Mouse (Mus musculus) hindbrain, postnatal 0 days (tissue): Measurements from ENCODE around the gene Spaar. TPM values are rescaled to one million over a fixed set of nuclear protein-coding genes. Genes with fewer than 3 reads are reported as not detected.
A peak's percentile ranks its signal among the peaks of the same experiment; 100 is the strongest.

Experiments
- ATAC-seq: fragments of 200-750 bp; cut with Nextera tagmentation; 2 replicates; pipeline ENCODE4 v1.8.0; 2017; ENCODE audit warnings: mild to moderate bottlenecking, moderate TSS enrichment, moderate library complexity
- DNase-seq: peaks from one replicate; pipeline ENCODE4 v3.0.0-alpha.2; 2015; ENCODE audit warnings: low spot score
- H3K27ac ChIP-seq: fragments of 300-500 bp; sonication (generic); 2 replicates; pipeline ENCODE4 v1.5.1; 2014; ENCODE audit warnings: mild to moderate bottlenecking
- H3K27me3 ChIP-seq: fragments of 300-500 bp; sonication (generic); 2 replicates; pipeline ENCODE4 v1.6.1; 2014; ENCODE audit warnings: low read length, mixed read lengths; ENCODE audit not compliant: insufficient read depth
- H3K36me3 ChIP-seq: fragments of 300-500 bp; sonication (generic); 2 replicates; pipeline ENCODE4 v1.6.1; 2014; ENCODE audit warnings: low read length, mixed read lengths; ENCODE audit not compliant: insufficient read depth
- H3K4me1 ChIP-seq: fragments of 300-500 bp; sonication (generic); 2 replicates; pipeline ENCODE4 v1.6.1; 2014; ENCODE audit warnings: antibody characterized with exemption, low read length, mixed read lengths; ENCODE audit not compliant: insufficient read depth
- H3K4me2 ChIP-seq: fragments of 300-500 bp; sonication (generic); 2 replicates; pipeline ENCODE4 v1.6.1; 2014; ENCODE audit warnings: low read depth, mild to moderate bottlenecking, low read length, moderate library complexity, mixed read lengths
- H3K4me3 ChIP-seq: fragments of 300-500 bp; sonication (generic); 2 replicates; pipeline ENCODE4 v1.5.1; 2014; ENCODE audit warnings: low read length
- H3K9ac ChIP-seq: fragments of 300-500 bp; sonication (generic); replicated peaks from 2 replicates; pipeline ENCODE4 v1.6.1; 2014; ENCODE audit warnings: mild to moderate bottlenecking, low read length, moderate library complexity, mixed read lengths
- H3K9me3 ChIP-seq: fragments of 300-500 bp; sonication (generic); 2 replicates; pipeline ENCODE4 v1.6.1; 2016; ENCODE audit warnings: low read length, mixed read lengths
- CTCF ChIP-seq: IDR thresholded peaks from 2 replicates; pipeline ENCODE4 v1.5.1; 2016; ENCODE audit warnings: antibody characterized with exemption, control low read depth, low read depth
- WGBS: fragments of 180-500 bp; shearing (Covaris S2); extraction: QIAGEN DNeasy Blood & Tissue Kit; methylation state at CpG from one replicate; pipeline ENCODE4 v1.1.7; 2014; 5-methylcytosine and 5-hydroxymethylcytosine counted together
- polyA plus RNA-seq: library from polyadenylated mRNA; unstranded; fragments of >200 nt; fragmentation: Nextera tagmentation; extraction: Ambion mirVana; gene quantifications from 2 replicates; pipeline ENCODE4 v1.2.1, GENCODE M21; 2015
- total RNA-seq: library from RNA; depleted of rRNA; stranded (reverse); fragments of >200 nt; gene quantifications from 2 replicates; pipeline ENCODE4 v1.2.3, GENCODE M21; 2014

Gene Spaar
- total and polyA plus RNA-seq, 2 experiments from 2014 or later, result 0.08 to 0.10 TPM

DNA sequence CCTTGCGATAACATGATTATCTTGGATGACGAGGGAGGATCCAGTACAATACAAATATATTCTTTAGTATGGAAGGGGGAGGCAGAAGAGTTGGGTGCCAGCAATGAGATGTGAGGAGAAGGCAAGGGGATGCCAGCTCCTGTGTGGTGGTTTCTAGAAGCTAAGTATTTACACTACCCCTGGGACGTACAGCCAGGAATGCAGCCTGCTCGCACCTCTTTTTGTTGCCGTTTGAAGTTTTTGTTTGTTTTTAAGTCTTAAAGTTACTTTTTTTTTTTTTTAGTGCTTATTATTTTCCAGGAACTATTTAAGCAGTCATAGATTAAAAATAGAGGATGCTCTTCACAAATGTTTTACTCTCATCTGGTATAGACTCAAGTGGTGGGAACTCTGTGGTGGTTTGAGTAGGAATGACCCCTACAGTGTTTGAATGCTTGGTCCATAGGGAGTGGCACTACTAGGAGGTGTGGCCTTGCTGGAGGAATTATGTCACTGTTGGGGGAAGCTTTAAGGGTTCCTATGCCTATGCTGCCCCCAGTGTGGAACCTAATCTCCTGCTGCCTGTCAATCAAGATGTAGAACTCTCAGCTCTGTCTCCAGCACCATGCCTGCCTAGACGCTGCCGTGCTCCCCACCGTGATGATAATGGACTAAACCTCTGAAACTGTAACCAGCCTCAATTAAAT, 9.3 kb downstream of the Spaar start:
- Histone ChIP-seq H3K4me3 (no peak overlapping the region), H3K36me3 (no peaks in the 10 kb centered on the region), H3K9me3 (no peaks in the 10 kb centered on the region), H3K9ac (no peak overlapping the region), H3K27me3 (no peaks in the 10 kb centered on the region), H3K4me1 (no peaks in the 10 kb centered on the region), H3K27ac (no peak overlapping the region), H3K4me2 (no peak overlapping the region)
- 75% methylated on average over 8 of the region's 8 CpGs for WGBS
- DNase-seq (no peak), ATAC-seq (no peak)
- TF ChIP-seq CTCF, result no peak

DNA sequence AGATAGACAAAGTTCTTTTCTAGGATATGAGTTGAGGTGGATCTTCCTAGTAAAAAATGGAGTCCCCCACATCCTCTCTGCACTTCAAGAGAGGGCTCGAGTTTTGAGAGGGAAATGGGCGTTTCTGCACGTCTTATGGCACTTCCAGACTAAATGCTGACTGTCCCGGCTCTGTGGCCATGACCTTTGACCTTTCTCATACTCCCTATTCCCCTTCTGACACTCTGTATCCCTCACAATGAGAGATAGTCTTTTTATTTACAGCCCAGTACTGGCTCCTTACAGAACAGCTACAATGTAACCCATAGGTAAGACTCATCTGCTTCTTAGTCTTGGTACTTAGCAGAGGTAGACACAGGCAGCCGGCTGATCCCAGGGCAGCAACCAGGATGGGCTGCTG, 11.7 kb downstream of the Spaar start:
- DNase-seq, result no peak
- WGBS, result 64% methylated on average over 5 of the region's 5 CpGs
- no peak for TF ChIP-seq CTCF

DNA sequence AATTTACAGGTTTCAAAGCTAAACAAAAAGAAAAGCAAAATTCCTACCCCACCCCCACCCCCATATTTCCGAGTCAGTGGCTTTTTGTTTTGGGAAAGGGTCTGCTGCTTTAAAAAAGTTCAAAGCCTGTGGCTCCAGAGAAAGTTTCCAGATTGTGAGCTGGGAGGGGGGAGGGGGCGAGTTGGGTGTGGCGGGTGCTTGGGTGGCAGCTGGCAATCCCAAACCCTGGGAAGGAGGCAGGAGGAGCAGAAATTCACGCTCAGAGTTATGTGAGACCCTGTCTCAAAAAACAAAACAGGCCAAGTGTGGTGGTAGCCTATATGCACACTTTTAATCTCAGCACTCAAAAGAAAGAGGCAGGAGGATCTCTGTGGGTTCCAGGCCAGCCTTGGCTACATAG, 12.8 kb downstream of the Spaar start:
- H3K4me1 ChIP-seq, result no peaks in the 10 kb centered on the region
- H3K9ac ChIP-seq, result no peak overlapping the region
- H3K36me3 ChIP-seq, result no peaks in the 10 kb centered on the region
- no peak for TF ChIP-seq CTCF
- no peaks in the 10 kb centered on the region for H3K27me3 ChIP-seq
- H3K4me3 ChIP-seq, result no peak overlapping the region
- WGBS, result 34% methylated on average over 4 of the region's 4 CpGs
- ATAC-seq (no peak), DNase-seq (no peak)
- H3K27ac ChIP-seq, result no peak overlapping the region
- no peak overlapping the region for H3K4me2 ChIP-seq
- H3K9me3 ChIP-seq, result no peaks in the 10 kb centered on the region

More for the DNA sequence above, 11.7 kb downstream of the Spaar start:
- Histone ChIP-seq H3K4me2 (no peak overlapping the region), H3K9ac (no peak overlapping the region), H3K9me3 (no peaks in the 10 kb centered on the region), H3K4me1 (no peaks in the 10 kb centered on the region), H3K27me3 (no peaks in the 10 kb centered on the region), H3K4me3 (no peak overlapping the region), H3K36me3 (no peaks in the 10 kb centered on the region), H3K27ac (no peak overlapping the region)
- ATAC-seq, result no peak

DNA sequence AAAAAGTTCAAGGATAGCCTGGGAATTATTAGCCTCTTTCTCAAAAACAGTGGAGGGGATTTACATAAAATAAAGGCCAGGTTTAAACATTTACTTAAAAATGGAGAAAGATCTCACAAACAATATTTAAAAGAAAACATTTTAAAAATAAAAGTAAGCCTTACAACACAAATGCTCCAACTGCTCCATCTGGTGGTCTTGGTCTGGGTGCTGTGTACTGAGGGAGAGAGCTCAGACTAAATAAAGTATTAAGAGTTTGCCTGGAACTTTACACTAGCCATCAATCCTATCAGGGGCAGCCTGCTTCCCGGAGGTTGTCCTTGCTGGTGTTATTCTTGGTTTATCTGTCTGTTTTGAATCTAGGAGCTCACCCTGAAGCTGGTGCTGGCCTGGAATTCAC, 13.3 kb downstream of the Spaar start:
- Histone ChIP-seq H3K4me2 (no peak overlapping the region), H3K4me1 (no peaks in the 10 kb centered on the region), H3K36me3 (no peaks in the 10 kb centered on the region), H3K9me3 (no peaks in the 10 kb centered on the region), H3K27me3 (no peaks in the 10 kb centered on the region), H3K27ac (no peak overlapping the region), H3K4me3 (no peak overlapping the region), H3K9ac (no peak overlapping the region)
- ATAC-seq (no peak), DNase-seq (no peak)
- WGBS, result 62% methylated on average over 1 of the region's 1 CpGs
- peak; percentile 23; the same call in 1 of the 2 replicates for TF ChIP-seq CTCF

GRCm38 (mm10) chr4:43745187-43745586, 15.4 kb downstream of the Spaar start:
- Histone ChIP-seq H3K4me1 (no peaks in the 10 kb centered on the region), H3K4me2 (no peak overlapping the region), H3K9me3 (no peaks in the 10 kb centered on the region), H3K9ac (no peak overlapping the region), H3K27me3 (no peaks in the 10 kb centered on the region), H3K4me3 (no peak overlapping the region), H3K27ac (no peak overlapping the region), H3K36me3 (no peaks in the 10 kb centered on the region)
- TF ChIP-seq CTCF, result peak; percentile 69
- 16% methylated on average over 6 of the region's 6 CpGs for WGBS
- DNase-seq, result peak; percentile 81
- ATAC-seq, result no peak

DNA sequence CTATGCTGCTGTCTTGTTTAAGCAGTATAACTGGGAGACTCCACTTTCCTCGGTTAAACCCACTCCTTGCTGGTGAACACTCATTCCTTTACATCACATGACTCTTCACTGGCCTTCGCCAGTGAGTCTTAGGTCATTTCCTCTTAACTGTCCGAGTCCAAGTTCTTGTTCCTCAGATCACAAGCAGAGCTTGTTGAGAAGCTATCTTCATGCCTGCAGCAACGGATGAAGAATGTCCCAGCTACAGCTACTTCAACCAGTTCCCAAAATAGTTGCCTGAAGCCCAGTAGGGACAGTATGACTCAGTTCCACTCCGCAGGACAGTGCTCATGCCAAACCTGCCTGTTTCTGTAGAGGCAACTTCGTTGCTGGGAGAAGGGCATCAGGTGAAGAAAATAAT, 27.4 kb downstream of the Spaar start:
- Histone ChIP-seq H3K9ac (no peak overlapping the region), H3K27ac (no peak overlapping the region), H3K4me2 (no peak overlapping the region), H3K4me1 (no peaks in the 10 kb centered on the region), H3K4me3 (no peak overlapping the region), H3K27me3 (no peaks in the 10 kb centered on the region), H3K36me3 (no peaks in the 10 kb centered on the region), H3K9me3 (no peaks in the 10 kb centered on the region)
- no peak for ATAC-seq
- DNase-seq, result no peak
- no peak for TF ChIP-seq CTCF
- 86% methylated on average over 6 of the region's 6 CpGs for WGBS
